Mouse (Mus musculus) midbrain, postnatal 0 days (tissue): ENCODE data around the gene Vps50. TPM values are rescaled to one million over a fixed set of nuclear protein-coding genes. Genes with fewer than 3 reads are reported as not detected.

Experiments
- ATAC-seq: fragments of 200-750 bp; cut with Nextera tagmentation; 2 replicates; pipeline ENCODE4 v1.8.0; 2017; ENCODE audit warnings: moderate number of reproducible peaks, mild to moderate bottlenecking, moderate TSS enrichment, moderate library complexity; ENCODE audit not compliant: low FRiP score
- DNase-seq: peaks from one replicate; pipeline ENCODE4 v3.0.0-alpha.2; 2015; ENCODE audit warnings: low spot score
- H3K27ac ChIP-seq: fragments of 300-500 bp; sonication (generic); 2 replicates; pipeline ENCODE4 v1.5.1; 2014; ENCODE audit warnings: low read depth, mild to moderate bottlenecking, low read length, mixed read lengths
- H3K27me3 ChIP-seq: fragments of 300-500 bp; sonication (generic); 2 replicates; pipeline ENCODE4 v1.6.1; 2014; ENCODE audit warnings: low read length, control low read depth, mixed read lengths; ENCODE audit not compliant: insufficient read depth
- H3K36me3 ChIP-seq: fragments of 300-500 bp; sonication (generic); 2 replicates; pipeline ENCODE4 v1.6.1; 2014; ENCODE audit warnings: low read length, control low read depth, mixed read lengths; ENCODE audit not compliant: insufficient read depth
- H3K4me1 ChIP-seq: fragments of 300-500 bp; sonication (generic); 2 replicates; pipeline ENCODE4 v1.6.1; 2014; ENCODE audit warnings: mild to moderate bottlenecking, control low read depth, antibody characterized with exemption, low read length, mixed read lengths; ENCODE audit not compliant: insufficient read depth
- H3K4me2 ChIP-seq: fragments of 300-500 bp; sonication (generic); 2 replicates; pipeline ENCODE4 v1.6.1; 2014; ENCODE audit warnings: low read depth, mild to moderate bottlenecking, low read length, mixed read lengths; ENCODE audit not compliant: poor library complexity, severe bottlenecking
- H3K4me3 ChIP-seq: fragments of 300-500 bp; sonication (generic); 2 replicates; pipeline ENCODE4 v1.5.1; 2014; ENCODE audit warnings: low read depth, mild to moderate bottlenecking, low read length, moderate library complexity
- H3K9ac ChIP-seq: fragments of 300-500 bp; sonication (generic); replicated peaks from 2 replicates; pipeline ENCODE4 v1.6.1; 2014; ENCODE audit warnings: mild to moderate bottlenecking, low read length, moderate library complexity, mixed read lengths; ENCODE audit not compliant: poor library complexity, severe bottlenecking
- H3K9me3 ChIP-seq: fragments of 300-500 bp; sonication (generic); 2 replicates; pipeline ENCODE4 v1.6.1; 2016; ENCODE audit warnings: low read length, control low read depth
- CTCF ChIP-seq: IDR thresholded peaks from 2 replicates; pipeline ENCODE4 v1.5.1; 2016; ENCODE audit warnings: antibody characterized with exemption, mild to moderate bottlenecking
- WGBS: fragments of 180-500 bp; shearing (Covaris S2); extraction: QIAGEN DNeasy Blood & Tissue Kit; methylation state at CpG from one replicate; pipeline ENCODE4 v1.1.7; 2014; 5-methylcytosine and 5-hydroxymethylcytosine counted together
- polyA plus RNA-seq: library from polyadenylated mRNA; unstranded; fragments of >200 nt; fragmentation: Nextera tagmentation; extraction: Ambion mirVana; gene quantifications from 2 replicates; pipeline ENCODE4 v1.2.1, GENCODE M21; 2015
- total RNA-seq: library from RNA; depleted of rRNA; stranded (reverse); fragments of >200 nt; gene quantifications from 2 replicates; pipeline ENCODE4 v1.2.3, GENCODE M21; 2014

Vps50 gene
- total and polyA plus RNA-seq, 2 experiments from 2014 or later = 36.5 to 51.8 TPM

GRCm38 (mm10) chr6:3470706-3471105 is 27.5 kb upstream of the Vps50 start:
- no peak for TF ChIP-seq CTCF
- ATAC-seq (no peak), DNase-seq (no peak)
- 79% methylated on average over 2 of the region's 2 CpGs for WGBS
- Histone ChIP-seq H3K4me1 (no peaks in the 10 kb centered on the region), H3K9ac (no peak overlapping the region), H3K36me3 (no peaks in the 10 kb centered on the region), H3K9me3 (no peaks in the 10 kb centered on the region), H3K4me3 (no peak overlapping the region), H3K4me2 (no peak overlapping the region), H3K27ac (no peak overlapping the region), H3K27me3 (no peaks in the 10 kb centered on the region)

DNA sequence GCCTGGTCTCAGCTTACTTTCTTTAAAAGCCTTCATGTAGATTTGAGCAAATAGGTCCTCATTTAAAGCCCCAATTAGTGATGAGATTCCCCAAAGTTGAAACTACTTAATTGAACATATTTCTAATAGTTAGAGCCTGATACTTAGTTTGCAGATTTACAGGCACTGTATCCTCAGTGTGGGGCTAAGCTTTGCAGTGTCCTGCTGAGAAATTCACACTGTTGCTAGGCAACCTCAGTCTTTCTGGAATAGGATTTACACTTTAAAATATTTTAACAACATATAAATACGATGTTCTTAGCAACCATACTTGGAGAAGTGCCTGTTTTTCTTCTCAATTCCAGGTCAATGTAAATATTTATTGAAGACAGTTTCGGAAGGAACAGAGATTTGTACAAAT is 21.9 kb upstream of the Vps50 start:
- DNase-seq = no peak

DNA sequence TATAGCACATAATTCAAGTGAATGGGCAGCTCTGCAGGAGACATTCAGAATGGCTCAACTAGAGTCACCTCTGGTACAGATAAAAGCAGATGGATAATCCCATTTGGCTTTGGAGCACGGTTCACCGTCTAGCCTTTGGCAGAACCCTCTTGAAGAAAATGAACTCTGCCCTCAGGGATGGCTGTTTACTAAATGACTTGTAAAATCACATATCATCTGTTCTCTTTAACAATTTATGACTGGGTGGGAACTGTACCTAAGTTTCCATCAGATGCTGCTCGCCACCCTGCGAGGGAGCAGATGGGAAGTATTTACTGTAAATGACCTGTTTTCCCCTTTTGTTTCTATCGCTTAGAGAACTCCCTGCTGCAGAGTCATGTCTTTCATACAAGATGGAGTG is 18.3 kb upstream of the Vps50 start:
- H3K4me3 ChIP-seq = no peak overlapping the region
- H3K4me1 ChIP-seq = no peaks in the 10 kb centered on the region
- H3K4me2 ChIP-seq = no peak overlapping the region
- ATAC-seq = no peak
- H3K9ac ChIP-seq = no peak overlapping the region
- no peak overlapping the region for H3K27ac ChIP-seq
- no peak for DNase-seq
- no peak for TF ChIP-seq CTCF
- H3K27me3 ChIP-seq = no peaks in the 10 kb centered on the region
- H3K36me3 ChIP-seq = no peaks in the 10 kb centered on the region
- H3K9me3 ChIP-seq = no peaks in the 10 kb centered on the region
- WGBS = 41% methylated on average over 5 of the region's 5 CpGs

More for the DNA sequence above, 21.9 kb upstream of the Vps50 start:
- 25% methylated on average over 2 of the region's 2 CpGs for WGBS
- H3K27ac ChIP-seq = no peak overlapping the region
- H3K36me3 ChIP-seq = no peaks in the 10 kb centered on the region
- H3K4me2 ChIP-seq = no peak overlapping the region
- H3K9ac ChIP-seq = no peak overlapping the region
- peak; percentile 73 for ATAC-seq
- TF ChIP-seq CTCF = no peak
- no peak overlapping the region for H3K4me3 ChIP-seq
- H3K27me3 ChIP-seq = no peaks in the 10 kb centered on the region
- no peaks in the 10 kb centered on the region for H3K9me3 ChIP-seq
- H3K4me1 ChIP-seq = no peaks in the 10 kb centered on the region

- Histone ChIP-seq H3K4me1 (no peaks in the 10 kb centered on the region), H3K9me3 (no peaks in the 10 kb centered on the region), H3K4me3 (no peak overlapping the region), H3K27ac (no peak overlapping the region), H3K4me2 (no peak overlapping the region), H3K27me3 (no peaks in the 10 kb centered on the region), H3K36me3 (no peaks in the 10 kb centered on the region), H3K9ac (no peak overlapping the region)
- TF ChIP-seq CTCF = no peak
- ATAC-seq = no peak
- WGBS = 84% methylated on average over 3 of the region's 3 CpGs
- DNase-seq = no peak
Measured at GRCm38 (mm10) chr6:3481705-3482104, 16.5 kb upstream of the Vps50 start.

DNA sequence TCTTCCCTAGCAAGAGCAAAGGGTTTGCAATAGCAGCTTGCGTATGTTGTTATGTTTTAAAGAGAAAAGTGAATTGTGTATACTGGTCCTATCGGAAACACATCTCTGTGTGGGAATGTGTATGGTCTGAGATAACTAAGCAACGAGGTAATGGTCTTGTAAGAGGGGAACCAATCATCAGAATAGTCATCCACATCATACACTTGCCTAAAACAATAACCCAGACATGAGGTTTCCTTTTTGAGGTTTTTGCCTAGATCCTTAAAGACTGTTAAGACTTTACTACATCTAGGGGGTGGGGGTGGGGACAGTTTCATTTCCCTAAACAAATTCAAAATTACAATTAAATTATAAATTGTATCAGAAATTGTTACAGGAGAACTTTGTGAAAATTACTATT is 13.0 kb upstream of the Vps50 start:
- TF ChIP-seq CTCF = no peak
- no peak overlapping the region for H3K9ac ChIP-seq
- DNase-seq (no peak), ATAC-seq (no peak)
- no peak overlapping the region for H3K4me2 ChIP-seq
- H3K36me3 ChIP-seq = no peaks in the 10 kb centered on the region
- no peaks in the 10 kb centered on the region for H3K27me3 ChIP-seq
- H3K9me3 ChIP-seq = no peaks in the 10 kb centered on the region
- H3K4me3 ChIP-seq = no peak overlapping the region
- 84% methylated on average over 3 of the region's 3 CpGs for WGBS
- no peaks in the 10 kb centered on the region for H3K4me1 ChIP-seq
- H3K27ac ChIP-seq = no peak overlapping the region

GRCm38 (mm10) chr6:3487355-3487754 is 10.8 kb upstream of the Vps50 start:
- no peak overlapping the region for H3K9ac ChIP-seq
- H3K9me3 ChIP-seq = no peaks in the 10 kb centered on the region
- H3K27ac ChIP-seq = no peak overlapping the region
- no peak overlapping the region for H3K4me3 ChIP-seq
- H3K4me1 ChIP-seq = no peaks in the 10 kb centered on the region
- 92% methylated on average over 1 of the region's 1 CpGs for WGBS
- no peaks in the 10 kb centered on the region for H3K36me3 ChIP-seq
- no peak overlapping the region for H3K4me2 ChIP-seq
- ATAC-seq (no peak), DNase-seq (no peak)
- H3K27me3 ChIP-seq = no peaks in the 10 kb centered on the region
- no peak for TF ChIP-seq CTCF
